Mouse (Mus musculus) erythroblast, embryonic 14.5 days (primary cell): ENCODE data around the gene Kcng4.

ENCODE experiments used
- GATA1 ChIP-seq: IDR thresholded peaks from 2 replicates; pipeline ENCODE4 v1.6.1; 2012; ENCODE audit warnings: low read length, inconsistent platforms, mixed read lengths
- TAL1 ChIP-seq: IDR thresholded peaks from 3 replicates; pipeline ENCODE4 v1.6.1; 2012; ENCODE audit warnings: low read length, inconsistent platforms, mixed read lengths

DNA sequence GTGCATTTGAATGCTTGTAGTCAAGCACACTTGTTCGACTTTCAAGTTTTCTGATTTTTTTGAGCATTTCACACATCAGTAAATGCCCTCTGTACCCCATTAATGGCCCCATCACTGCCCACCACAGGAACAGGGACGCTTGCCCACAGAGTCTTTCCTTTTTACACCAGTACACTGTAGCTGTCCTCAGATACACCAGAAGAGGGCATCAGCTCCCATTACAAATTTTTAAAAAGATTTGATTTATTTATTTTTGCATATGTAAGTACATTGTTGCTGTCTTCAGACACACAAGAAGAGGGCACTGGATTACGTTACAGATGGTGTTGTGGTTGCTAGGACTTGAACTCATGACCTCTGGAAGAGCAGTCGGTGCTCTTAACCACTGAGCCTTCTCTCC lies 47.2 kb downstream of the Kcng4 start:
- no peak for TF ChIP-seq TAL1
- TF ChIP-seq GATA1, result no peak
